Mouse (Mus musculus) liver, adult 2 months (tissue): ENCODE measurements around the gene Mphosph8. TPM values are rescaled to one million over a fixed set of nuclear protein-coding genes. Genes with fewer than 3 reads are reported as not detected.

ENCODE experiments used
- DNase-seq: peaks from one replicate; pipeline ENCODE4 v3.0.0-alpha.2; 2011; ENCODE audit warnings: low read depth, low spot score; ENCODE audit errors: extremely low read depth
- H3K27ac ChIP-seq: fragments of 200-500 bp; replicated peaks from 2 replicates; pipeline ENCODE4 v1.5.1; 2012; ENCODE audit warnings: low read depth, mild to moderate bottlenecking, control low read depth, inconsistent platforms, low read length; ENCODE audit not compliant: insufficient read depth
- H3K27me3 ChIP-seq: fragments of 200-500 bp; 2 replicates; pipeline ENCODE4 v1.6.1; 2012; ENCODE audit warnings: mild to moderate bottlenecking, moderate library complexity, low read length, inconsistent platforms; ENCODE audit not compliant: control insufficient read depth, insufficient read depth
- H3K36me3 ChIP-seq: fragments of 200-500 bp; 2 replicates; pipeline ENCODE4 v1.6.1; 2012; ENCODE audit warnings: low read length, inconsistent platforms; ENCODE audit not compliant: control insufficient read depth, insufficient read depth
- H3K4me1 ChIP-seq: fragments of 200-500 bp; 2 replicates; pipeline ENCODE4 v1.6.1; 2011; ENCODE audit warnings: low read length; ENCODE audit not compliant: control insufficient read depth, insufficient read depth
- H3K4me3 ChIP-seq: fragments of 200-500 bp; 2 replicates; pipeline ENCODE4 v1.5.1; 2011; ENCODE audit warnings: low read depth, mild to moderate bottlenecking, control low read depth, low read length, moderate library complexity; ENCODE audit not compliant: insufficient read depth
- H3K79me2 ChIP-seq: fragments of 200-500 bp; 2 replicates; pipeline ENCODE4 v1.6.1; 2012; ENCODE audit warnings: inconsistent platforms, mild to moderate bottlenecking, low read length, moderate library complexity; ENCODE audit not compliant: control insufficient read depth, insufficient read depth
- H3K9ac ChIP-seq: fragments of 200-500 bp; 2 replicates; pipeline ENCODE4 v1.6.1; 2012; ENCODE audit warnings: low read depth, mild to moderate bottlenecking, control low read depth, inconsistent platforms, low read length
- CTCF ChIP-seq: fragments of 200-500 bp; IDR thresholded peaks from 2 replicates; pipeline ENCODE4 v1.5.1; 2011; ENCODE audit warnings: low read depth, low read length, control low read depth
- POLR2A ChIP-seq: fragments of 200-500 bp; IDR thresholded peaks from 2 replicates; pipeline ENCODE4 v1.6.1; 2011; ENCODE audit warnings: low read length, control low read depth; ENCODE audit not compliant: insufficient read depth; ENCODE audit errors: extremely low read depth
- WGBS: fragments of 180-500 bp; shearing (Covaris S2); methylation state at CpG from one replicate; pipeline ENCODE4 v1.1.7; 2018; 5-methylcytosine and 5-hydroxymethylcytosine counted together
- polyA plus RNA-seq: library from polyadenylated mRNA; depleted of rRNA; stranded (reverse); fragments of >200 nt; gene quantifications from 2 replicates; pipeline ENCODE4 v1.2.3, GENCODE M21; 2012
- total RNA-seq: library from RNA; depleted of rRNA; stranded (reverse); fragments of >200 nt; gene quantifications from 2 replicates; pipeline ENCODE4 v1.2.3, GENCODE M21; 2014

Mphosph8 gene
- total and polyA plus RNA-seq, 2 experiments, result 2.8 to 10.4 TPM

- Histone ChIP-seq H3K36me3 (peaks cover 30% of the 10 kb centered on the region; the same call in 1 of the 2 replicates), H3K27ac (no peak overlapping the region), H3K27me3 (no peaks in the 10 kb centered on the region), H3K4me1 (no peaks in the 10 kb centered on the region), H3K9ac (no peak overlapping the region), H3K4me3 (no peak overlapping the region), H3K79me2 (no peaks in the 10 kb centered on the region)
- DNase-seq, result no peak
- no peak for TF ChIP-seq CTCF
- no peak for TF ChIP-seq POLR2A
- WGBS, result 83% methylated on average over 7 of the region's 7 CpGs
Observed at GRCm38 (mm10) chr14:56647206-56647605, 20.8 kb upstream of the Mphosph8 start.

GRCm38 (mm10) chr14:56649448-56649847 lies 18.6 kb upstream of the Mphosph8 start:
- no peak overlapping the region for H3K9ac ChIP-seq
- H3K27me3 ChIP-seq, result no peaks in the 10 kb centered on the region
- H3K36me3 ChIP-seq, result peaks cover 44% of the 10 kb centered on the region
- H3K4me3 ChIP-seq, result no peak overlapping the region
- DNase-seq, result no peak
- no peak overlapping the region for H3K27ac ChIP-seq
- TF ChIP-seq POLR2A (no peak), CTCF (no peak)
- H3K4me1 ChIP-seq, result no peaks in the 10 kb centered on the region
- no peaks in the 10 kb centered on the region for H3K79me2 ChIP-seq

- 91% methylated on average over 5 of the region's 5 CpGs for WGBS
Observed at GRCm38 (mm10) chr14:56665651-56666050, 2.4 kb upstream of the Mphosph8 start.

GRCm38 (mm10) chr14:56666909-56667308 lies 1.1 kb upstream of the Mphosph8 start:
- no peak overlapping the region for H3K4me3 ChIP-seq
- no peak overlapping the region for H3K27ac ChIP-seq
- peaks cover 10% of the 10 kb centered on the region; the same call in 1 of the 2 replicates for H3K4me1 ChIP-seq
- no peaks in the 10 kb centered on the region; the same call in 1 of the 2 replicates for H3K36me3 ChIP-seq
- 92% methylated on average over 3 of the region's 3 CpGs for WGBS
- H3K79me2 ChIP-seq, result peaks cover 6% of the 10 kb centered on the region; the same call in 1 of the 2 replicates
- H3K9ac ChIP-seq, result no peak overlapping the region
- no peak for DNase-seq
- no peaks in the 10 kb centered on the region for H3K27me3 ChIP-seq
- TF ChIP-seq POLR2A (no peak), CTCF (no peak)

More at GRCm38 (mm10) chr14:56665651-56666050, 2.4 kb upstream of the Mphosph8 start:
- Histone ChIP-seq H3K27ac (no peak overlapping the region), H3K4me1 (peaks cover 10% of the 10 kb centered on the region; the same call in 1 of the 2 replicates), H3K36me3 (no peaks in the 10 kb centered on the region), H3K4me3 (no peak overlapping the region), H3K27me3 (no peaks in the 10 kb centered on the region), H3K9ac (no peak overlapping the region), H3K79me2 (peaks cover 6% of the 10 kb centered on the region; the same call in 1 of the 2 replicates)
- TF ChIP-seq CTCF (no peak), POLR2A (no peak)
- DNase-seq, result no peak

- peaks cover 6% of the 10 kb centered on the region; the same call in 1 of the 2 replicates for H3K79me2 ChIP-seq
- H3K9ac ChIP-seq, result peak overlapping the region; percentile 86
- H3K36me3 ChIP-seq, result peaks cover 14% of the 10 kb centered on the region
- H3K4me3 ChIP-seq, result peak overlapping the region; percentile 90
- peak; percentile 17 for DNase-seq
- no peaks in the 10 kb centered on the region for H3K27me3 ChIP-seq
- H3K4me1 ChIP-seq, result peaks cover 10% of the 10 kb centered on the region; the same call in 1 of the 2 replicates
- H3K27ac ChIP-seq, result no peak overlapping the region
- 2% methylated on average over 13 of the region's 13 CpGs for WGBS
- TF ChIP-seq POLR2A (no peak), CTCF (no peak)
Observed at GRCm38 (mm10) chr14:56669046-56669620, 1.1 kb downstream of the Mphosph8 start.

- no peaks in the 10 kb centered on the region; the same call in 1 of the 2 replicates for H3K79me2 ChIP-seq
- no peak overlapping the region for H3K4me3 ChIP-seq
- no peaks in the 10 kb centered on the region for H3K4me1 ChIP-seq
- peaks cover 64% of the 10 kb centered on the region for H3K36me3 ChIP-seq
- 81% methylated on average over 1 of the region's 1 CpGs for WGBS
- no peak overlapping the region for H3K27ac ChIP-seq
- TF ChIP-seq CTCF (no peak), POLR2A (no peak)
- H3K27me3 ChIP-seq, result no peaks in the 10 kb centered on the region
- no peak for DNase-seq
- H3K9ac ChIP-seq, result no peak overlapping the region
Observed at GRCm38 (mm10) chr14:56685426-56685825, 17.4 kb downstream of the Mphosph8 start.
